Mouse (Mus musculus): Measurements from ENCODE around the gene Zcchc4.

- no peak for TF ChIP-seq EP300 (optimal IDR thresholded peaks at IDR 0.05)
- no peak for TF ChIP-seq CTCF (IDR thresholded peaks at IDR 0.05; ENCODE audit: low read depth)
These were observed 47.5 kb upstream of the Zcchc4 start for GRCm38 (mm10) chr5:52727747-52728146.

All from stomach, postnatal 0 days (tissue).